Mouse (Mus musculus): Measurements from ENCODE around the gene Wbp2. TPM values are rescaled to one million over a fixed set of nuclear protein-coding genes. Genes with fewer than 3 reads are reported as not detected.

Wbp2 gene
- total RNA-seq, 2 experiments from 2014 or later, result 163 to 187 TPM

DNA sequence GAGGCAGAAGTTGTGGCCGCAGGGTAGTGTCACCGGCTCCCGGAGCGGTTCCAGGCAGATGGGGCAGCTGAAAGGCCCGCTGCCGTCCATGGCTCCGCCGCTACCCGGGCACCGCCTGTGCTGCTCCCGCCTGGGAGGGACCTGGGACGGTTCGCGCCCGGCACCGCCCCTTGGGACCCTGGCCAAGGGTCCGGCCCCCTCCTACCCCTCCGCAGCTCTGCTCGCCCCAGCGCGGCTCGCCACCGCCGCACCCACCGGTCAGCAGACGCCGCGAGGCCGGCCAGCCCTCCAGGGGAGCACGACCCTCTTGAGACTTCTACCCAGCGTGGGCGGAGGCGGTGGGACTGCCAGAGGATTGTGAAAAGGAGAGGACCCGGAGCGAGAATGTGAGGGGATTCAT is 23.3 kb upstream of the Wbp2 start:
- peak; percentile 67 to 80 for DNase-seq (ENCODE audit: low spot score in 2 of 2)

DNA sequence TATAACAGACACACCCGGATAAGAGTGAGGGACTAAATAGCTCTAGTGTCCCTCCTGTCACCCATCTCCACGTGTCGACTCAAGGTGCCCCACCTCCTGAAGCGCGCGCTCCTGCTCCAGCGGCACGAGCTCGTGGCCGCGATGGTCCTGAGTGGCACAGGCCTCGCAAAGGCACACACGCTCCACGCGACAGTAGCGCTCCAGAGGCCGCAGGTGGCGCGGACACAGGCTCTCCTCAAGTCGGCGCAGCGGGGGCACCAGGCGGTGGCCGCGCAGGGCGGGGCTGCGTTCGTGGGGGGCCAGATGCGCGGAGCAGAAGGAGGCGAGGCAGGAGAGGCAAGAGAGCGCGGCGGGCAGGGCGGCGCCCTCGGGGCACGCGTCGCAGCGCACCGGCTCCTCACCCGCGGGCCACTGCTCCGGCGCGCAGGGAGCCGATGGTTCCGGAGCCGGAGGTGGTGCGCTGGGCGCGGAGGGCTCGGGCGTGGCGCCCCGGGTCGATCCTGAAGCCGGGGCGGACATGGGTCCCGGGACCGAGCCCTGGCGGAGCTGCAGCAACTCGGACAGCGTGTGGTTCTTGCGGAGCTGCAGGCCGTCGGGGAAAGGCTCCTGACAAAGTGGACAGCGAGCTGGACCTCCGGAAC is 22.8 kb upstream of the Wbp2 start:
- DNase-seq (ENCODE audit: low spot score in 2 of 2), result peak in 1 of 2 experiments; percentile 49

DNA sequence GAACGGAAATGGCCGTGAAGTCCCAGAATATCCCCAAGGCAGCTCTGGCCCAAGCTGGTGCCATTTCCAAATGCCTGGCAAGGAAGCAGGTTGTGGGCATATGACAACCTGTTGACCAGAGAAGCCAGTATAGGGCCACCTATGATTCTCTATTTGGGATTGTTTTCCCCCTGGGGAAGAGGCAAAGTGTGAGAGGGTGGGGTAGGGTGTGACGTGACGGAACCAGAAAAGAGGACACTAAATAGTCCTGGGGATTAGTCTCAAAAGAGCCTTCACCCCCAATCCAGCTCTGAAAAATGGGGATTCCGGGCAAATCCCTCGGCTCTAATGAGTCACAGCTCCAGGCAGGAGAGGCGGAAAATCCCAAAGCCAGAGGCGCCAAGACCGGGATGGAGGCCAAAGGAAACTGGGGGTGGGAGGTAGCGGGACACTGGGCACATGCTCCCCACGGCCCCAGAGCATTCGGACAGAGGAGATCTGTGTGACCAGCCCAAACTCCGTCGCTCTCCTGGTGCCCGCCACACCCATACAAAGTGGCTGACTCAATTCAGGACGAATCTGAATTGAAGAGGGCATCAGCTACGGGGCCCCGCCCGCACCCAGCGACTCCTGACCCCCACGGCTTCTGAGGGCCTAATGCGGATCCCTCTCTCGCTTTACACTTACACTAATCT is 21.8 kb upstream of the Wbp2 start:
- peak in 1 of 2 experiments; percentile 41 for DNase-seq (ENCODE audit: low spot score in 2 of 2)

DNA sequence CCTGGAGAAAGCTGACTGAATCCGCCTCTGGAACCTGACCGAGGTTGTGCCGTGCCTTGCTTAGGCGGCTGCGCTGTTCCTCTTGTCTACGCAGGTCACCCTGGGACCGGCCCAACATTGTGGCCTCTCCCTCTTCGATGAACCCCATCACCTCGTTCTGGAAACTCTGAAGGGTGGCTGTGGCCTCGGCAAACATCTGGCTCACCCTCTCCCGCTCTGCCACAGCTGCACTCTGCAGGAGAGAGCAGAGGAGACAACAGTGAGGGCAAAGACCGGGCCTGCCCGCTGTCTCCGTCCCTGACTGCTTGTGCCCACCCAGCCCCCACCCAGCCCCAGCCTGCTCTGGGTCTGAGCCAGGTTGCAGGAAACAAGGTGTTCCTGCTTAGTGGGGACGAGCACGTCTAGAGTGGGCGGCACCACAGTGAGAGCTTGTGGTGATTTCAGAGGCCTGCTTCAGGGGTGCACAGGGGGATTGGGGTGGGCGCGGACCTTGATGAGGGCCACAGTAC is 21.0 kb upstream of the Wbp2 start:
- no peak for DNase-seq (ENCODE audit: low spot score in 2 of 2)

DNA sequence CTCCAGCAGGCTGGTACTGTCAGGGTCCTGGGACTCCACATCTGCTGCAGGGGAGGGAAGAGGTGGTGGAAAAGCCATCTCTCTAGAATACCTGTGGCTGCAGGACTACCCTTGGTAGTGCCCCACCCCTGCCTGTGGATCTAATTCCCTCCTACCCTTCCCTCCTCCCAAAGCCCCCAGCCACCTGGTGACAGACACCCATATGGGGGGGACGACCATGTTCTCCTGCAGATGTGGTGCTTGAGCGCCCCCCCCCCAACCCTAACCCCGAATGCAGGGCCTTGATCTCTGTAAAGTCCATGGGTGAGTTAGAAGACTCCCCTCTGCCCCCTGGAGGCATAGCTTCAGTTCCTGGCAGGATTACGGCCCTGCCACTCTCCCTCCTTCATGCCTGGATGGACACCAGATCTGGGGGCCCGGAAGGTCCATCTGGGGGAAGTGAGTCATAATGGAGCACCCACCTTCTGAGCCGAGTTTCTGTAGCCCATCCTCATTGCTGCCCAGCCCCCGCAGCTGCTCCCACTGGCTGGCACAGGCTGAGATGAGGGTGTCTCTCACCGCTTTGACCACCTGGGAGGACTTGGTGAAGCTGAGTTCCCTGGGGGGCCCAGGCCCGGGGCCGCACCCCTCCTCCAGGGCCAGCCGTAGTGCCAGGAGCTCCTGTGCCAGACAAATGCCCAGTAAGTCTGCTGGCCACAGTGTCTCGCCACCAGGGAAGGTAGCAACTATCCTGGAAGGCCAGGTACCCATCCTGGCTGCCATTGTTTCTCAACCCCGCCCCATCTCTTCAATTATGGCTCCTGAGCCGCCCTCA is 20.4 kb upstream of the Wbp2 start:
- DNase-seq (ENCODE audit: low spot score in 2 of 2), result no peak

DNA sequence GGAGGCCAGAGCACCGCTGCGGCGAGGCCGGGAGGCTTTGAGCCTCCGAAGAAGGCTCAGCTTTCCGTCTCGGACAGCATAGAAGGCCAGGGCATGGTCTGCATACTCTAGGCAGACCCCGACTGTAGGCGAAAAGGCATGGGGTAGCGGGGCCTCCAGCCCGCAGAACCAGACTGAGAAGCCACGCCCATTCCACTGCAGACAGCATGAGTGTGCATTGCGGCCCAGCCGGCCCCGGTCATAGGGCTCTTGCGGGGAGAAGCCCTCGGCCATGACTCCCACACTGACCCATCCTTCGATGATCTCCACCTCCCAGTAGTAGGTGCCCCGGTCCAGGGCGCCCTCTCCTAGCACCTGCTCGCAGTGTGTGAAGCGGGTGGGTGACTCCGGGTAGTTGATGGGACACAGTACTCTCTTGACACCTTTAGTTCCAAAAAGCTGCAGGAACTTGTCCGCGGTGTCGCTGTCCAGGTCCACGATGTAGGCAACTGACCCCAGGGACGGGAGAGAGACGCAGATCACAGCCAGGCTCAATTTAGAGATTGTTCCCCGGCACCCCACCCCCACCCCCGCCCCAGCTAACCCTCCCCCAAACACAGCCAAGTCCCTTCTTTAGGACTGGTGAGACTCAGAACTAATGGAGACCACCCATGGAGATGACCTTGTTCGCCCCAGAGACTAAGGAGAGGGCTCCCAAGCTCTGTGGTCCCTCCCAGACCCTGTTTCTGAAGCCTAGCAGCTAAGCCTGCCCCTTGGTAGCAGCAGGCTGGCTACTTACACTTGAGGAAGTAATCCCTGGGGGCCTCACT is 19.6 kb upstream of the Wbp2 start:
- DNase-seq (ENCODE audit: low spot score in 2 of 2), result no peak

DNA sequence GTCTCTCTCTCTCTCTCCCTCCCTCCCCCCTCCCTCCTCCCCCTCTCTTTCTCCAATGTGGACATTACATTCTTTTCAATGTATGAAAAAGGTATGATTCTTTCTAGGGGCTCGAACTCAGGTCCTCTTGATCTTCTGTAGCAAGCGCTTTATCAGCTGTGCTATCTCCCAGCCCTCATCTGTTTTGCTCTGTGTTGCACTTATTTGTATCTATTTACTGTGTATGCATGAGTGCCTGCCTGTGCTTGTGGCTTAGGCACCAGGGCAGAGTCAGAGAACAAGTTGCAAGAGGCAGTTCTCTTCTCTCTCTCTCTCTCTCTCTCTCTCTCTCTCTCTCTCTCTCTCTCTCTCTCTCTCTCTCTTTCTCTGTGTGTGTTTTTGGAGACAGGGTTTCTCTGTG is 18.3 kb upstream of the Wbp2 start:
- DNase-seq (ENCODE audit: low spot score in 2 of 2), result no peak

DNA sequence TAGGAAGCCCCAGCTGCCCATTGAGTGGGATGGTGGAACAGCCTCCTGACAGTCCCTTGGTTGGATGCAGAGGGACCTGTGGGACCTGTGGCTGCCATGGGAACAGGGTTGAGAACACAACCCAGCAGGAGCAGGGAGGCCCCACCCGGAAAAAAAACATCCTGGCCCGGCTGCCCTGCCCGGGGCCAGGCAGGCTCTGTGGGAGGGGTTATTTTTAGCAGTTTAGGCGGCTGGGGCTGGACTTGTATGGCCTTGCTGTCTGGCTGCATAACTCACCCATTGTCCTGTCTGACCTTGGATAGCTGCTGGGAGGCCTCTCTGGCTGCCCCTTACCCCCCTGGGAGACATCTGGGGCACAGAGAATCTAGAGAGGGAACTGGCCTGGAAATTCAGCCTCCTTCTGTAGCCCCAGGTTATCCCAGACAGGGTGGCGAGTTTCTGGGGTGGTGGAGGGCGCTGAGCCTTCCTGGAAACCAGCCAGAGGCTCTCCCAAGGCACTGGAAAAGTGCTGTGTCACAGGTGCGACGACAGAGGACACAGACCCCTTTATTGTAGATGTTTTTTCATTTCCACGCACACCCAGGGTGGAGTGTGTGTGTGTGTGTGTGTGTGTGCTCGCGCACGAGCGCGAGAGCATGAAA is 17.3 kb upstream of the Wbp2 start:
- peak in 1 of 2 experiments; percentile 48 for DNase-seq (ENCODE audit: low spot score in 2 of 2)

DNA sequence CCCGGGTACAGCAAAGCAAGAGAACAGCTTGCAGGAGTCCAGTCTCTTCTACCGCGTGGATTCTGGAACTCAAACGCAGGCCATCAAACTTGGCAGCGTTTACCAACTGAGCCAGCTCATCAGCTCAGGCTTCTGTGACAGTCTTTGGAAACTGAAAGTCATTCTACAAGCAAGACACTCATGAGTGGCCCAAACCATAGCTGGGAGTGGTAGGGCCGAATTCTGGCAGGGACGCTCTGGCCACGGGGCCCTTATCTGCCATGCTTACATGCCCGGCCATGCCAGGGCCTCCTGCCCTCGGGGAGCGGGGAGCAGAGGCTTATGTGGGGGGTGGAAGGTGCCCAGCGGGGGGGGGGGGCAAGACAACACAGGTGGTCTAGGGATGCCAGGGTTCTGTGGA is 16.8 kb upstream of the Wbp2 start:
- DNase-seq (ENCODE audit: low spot score in 2 of 2), result no peak

DNA sequence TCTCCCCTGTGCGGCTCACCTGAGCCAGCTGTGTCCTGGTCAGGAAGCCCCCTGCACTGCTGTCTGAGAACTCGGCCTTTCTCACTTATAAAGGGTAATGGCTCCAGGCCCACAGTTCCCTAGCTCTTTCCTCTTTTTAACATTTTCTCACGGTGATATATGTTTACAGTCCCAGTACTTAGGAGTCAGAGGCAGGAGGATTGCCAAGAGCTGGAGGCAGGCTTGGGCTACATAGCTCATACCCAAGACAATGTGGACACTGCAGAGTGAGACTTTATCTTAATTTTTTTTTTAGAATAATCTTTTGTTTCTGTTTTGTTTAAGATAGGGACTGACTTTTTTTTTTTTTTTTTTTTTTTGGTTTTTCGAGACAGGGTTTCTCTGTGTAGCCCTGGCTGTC is 15.7 kb upstream of the Wbp2 start:
- DNase-seq (ENCODE audit: low spot score in 2 of 2), result no peak

DNA sequence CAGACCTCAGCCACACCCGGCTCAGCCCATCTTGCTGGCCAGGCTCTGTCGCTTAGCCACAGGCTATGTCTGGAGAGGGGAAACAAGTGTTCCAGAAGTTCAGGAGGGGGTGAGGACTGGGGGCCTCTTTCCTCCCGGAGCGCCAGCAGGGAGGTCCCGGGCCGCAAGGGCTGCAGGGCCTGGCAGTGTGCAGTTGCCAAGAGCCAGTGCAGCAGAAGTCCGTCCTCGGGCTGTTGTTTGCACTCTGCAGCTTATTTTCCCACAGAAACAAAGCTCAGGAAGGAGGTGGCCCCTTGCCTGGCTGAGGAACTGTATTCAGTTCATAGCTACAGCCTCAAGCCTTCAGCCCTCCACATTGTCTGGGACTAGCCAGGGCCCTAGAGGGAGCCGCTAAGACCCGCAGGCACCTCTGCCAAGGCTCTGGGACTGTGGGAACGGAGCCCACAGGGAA is 15.2 kb upstream of the Wbp2 start:
- DNase-seq (ENCODE audit: low spot score in 2 of 2), result no peak

DNA sequence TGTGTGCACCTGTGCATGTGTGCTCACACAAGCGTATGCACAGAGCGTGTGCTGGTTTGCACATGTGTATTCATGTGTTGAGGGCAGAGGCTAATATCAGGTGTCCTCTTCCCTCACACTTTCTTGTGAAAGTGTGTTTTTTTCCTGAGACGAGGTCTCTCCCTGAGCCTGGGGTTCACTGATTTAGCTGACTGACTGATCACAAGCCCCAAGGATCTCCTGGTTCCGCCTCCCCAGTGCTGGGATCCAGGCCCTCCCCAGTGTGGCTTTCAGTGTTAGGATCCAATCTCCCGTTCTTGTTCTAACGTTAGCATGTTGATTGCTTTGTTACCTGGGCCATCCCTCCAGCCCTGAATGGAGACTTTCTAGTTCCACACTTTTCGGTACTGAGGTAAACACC is 14.0 kb upstream of the Wbp2 start:
- DNase-seq (ENCODE audit: low spot score in 2 of 2), result no peak

DNA sequence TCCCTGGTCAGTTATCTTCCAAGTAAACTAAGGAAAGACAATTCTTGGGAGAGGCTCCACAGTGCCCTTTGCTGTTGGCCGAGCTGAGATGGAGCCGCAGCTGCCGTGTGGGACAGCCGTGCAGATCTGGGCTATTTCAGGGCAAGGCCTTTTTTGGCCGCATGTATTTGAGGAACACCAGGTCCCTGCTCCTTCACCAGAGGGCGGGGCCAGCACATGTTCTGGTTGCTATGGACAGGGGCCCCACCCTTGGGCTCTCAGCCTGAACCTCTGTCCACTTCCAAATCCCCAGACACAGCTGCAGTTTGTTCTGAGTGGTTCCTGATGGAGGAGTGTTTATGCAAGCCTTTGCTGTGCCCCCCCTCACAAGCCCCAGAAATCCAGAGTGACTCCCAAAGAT is 13.6 kb upstream of the Wbp2 start:
- no peak for DNase-seq (ENCODE audit: low spot score in 2 of 2)

DNA sequence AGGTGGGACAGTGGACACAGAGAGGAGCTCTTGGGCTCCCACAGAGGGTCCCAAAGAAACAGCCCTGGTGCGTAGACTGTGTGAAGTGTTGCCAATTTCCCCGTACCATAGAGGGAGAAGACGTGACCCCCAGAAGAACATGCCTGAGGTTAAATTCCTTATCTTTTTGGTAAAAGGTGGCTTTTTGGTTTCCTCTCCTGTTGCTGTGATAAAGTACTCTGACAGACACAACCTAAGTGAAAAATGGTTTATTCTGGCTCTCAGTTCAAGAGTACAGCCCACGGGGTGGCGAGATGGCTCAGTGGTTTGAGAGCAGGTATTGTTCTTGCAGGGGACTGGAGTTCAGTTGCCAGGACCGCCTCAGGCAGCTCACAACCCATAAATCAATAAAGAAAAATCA is 12.7 kb upstream of the Wbp2 start:
- no peak for DNase-seq (ENCODE audit: low spot score in 2 of 2)

DNA sequence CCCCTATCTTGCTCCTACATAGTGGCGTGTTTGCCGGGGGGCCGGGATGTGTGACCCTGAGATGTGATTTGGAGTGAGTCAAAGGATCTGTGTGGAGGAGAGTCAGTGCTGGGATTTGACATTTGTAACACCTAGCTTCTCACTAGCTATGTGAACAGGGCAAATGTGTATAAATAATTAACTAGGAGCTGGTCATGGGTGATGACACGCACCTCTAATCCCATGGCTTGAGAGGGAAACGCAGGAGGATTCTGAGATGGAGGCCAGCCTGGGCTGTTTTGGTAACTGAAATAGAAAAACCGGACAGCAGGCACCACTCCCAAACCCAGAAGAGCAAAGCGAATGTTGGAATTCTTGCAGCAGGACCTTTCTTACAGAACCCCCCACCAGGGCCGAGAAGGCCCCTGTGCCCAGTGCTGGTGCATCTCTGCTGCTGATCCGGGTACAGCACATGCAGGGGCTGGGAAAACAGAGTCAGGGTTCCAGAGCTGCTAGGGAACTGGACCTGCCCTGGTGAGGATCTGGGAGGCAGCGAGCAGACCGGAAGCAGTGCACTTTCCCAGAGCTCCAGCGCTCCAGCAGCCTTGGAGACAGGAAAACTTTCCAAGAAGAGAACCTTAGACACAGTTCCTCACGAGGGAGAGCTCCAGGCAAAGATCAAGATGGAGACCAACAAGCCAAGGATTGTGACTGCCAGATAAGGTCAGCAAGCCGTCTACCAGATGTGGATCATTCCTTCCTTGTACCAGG is 12.1 kb upstream of the Wbp2 start:
- DNase-seq (ENCODE audit: low spot score in 2 of 2), result no peak

DNA sequence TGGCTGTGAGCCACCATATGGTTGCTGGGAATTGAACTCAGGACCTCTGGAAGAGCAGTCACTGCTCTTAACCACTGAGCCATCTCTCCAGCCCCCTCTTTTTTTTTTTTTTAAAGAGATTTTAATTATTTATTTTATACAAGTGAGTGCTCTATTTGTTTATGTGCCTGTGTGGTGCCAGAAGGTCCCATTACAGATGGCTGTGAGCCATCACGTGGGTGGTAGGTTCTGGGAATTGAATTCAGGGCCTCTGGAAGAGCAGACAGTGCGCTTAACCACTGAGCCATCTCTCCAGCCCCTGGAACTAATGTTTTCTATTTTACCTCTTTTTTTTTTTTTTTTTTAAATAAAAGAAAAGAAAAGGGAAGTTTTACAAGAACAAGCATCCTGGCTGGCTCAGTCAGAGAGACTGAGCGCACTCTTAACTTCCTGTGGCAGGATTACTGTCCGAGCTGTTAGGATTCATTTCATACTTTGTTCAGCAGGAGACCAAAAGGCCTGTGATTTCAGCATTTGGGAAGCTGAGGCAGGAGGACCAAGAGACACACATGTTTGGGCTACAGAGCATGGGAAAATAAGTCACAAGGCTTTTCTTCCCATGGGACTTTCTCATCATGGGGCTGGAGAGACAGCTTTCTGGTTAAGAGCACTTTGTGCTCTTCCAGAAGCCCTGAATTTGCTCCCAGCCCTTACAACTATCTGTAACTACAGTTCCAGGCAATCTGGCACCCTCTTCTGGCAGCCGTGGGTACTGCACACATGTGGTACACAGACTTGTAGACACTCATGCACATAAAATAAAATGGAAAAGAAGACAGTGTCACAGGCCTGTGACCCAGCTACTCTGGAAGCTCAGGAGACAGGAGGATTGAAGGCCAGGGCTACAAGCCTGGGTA is 9.7 kb upstream of the Wbp2 start:
- DNase-seq (ENCODE audit: low spot score in 2 of 2), result no peak

DNA sequence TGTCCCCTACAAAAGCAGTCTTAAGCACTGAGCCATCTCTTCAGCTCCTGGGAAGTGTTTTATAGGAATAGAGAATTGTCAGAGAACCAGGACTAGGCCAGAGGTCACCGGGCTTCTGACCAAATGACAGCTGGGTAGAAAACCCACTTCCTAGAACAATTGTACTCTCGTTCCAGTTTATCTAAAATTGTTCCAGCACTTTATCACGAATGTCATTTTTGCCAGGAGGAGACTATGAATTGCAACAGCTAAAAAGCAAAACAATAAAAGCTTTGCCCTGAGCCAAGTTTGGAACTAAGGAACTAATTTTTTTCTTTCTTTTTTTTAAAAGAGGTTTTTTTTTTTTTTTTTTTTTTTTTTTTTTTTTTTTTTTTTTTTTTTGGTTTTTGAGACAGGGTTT is 8.8 kb upstream of the Wbp2 start:
- DNase-seq (ENCODE audit: low spot score in 2 of 2), result peak; percentile 40 to 47

DNA sequence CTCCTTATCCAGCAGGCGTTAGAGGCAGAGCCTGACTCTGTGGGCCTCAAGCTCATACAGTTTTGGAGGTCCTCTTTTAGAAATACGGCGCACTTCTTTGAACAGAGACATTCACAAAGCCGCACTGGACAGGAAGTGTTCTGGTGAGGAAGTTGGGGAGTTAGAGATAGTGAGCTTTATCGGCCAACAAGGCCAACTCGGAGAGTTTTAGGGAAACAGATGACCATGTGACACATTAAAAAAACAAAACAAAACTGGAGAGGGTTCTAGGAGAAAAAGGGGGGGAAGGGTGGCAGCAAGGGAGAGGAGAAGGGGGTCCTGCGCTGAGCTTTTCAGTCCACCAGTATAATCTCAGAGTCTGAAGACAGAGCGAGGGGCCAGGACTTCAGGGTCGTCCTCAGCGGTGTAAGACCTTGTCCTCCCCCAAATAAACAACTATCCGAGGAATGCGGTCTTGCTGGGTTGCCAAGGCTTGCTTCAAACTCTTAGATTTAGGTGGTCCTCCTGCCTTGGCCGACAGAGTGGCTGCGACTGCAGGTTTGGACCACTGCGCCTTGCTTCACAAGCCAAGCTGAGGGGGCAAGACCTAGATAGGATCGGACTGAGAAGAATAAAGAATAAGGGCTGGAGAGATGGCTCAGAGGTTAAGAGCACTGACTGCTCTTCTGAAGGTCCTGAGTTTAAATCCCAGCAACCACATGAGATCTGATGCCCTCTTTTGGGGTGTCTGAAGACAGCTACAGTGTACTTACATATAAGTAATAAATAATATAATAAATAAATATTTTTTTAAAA is 7.2 kb upstream of the Wbp2 start:
- DNase-seq (ENCODE audit: low spot score in 2 of 2), result peak in 1 of 2 experiments; percentile 25

Data from adrenal gland, adult 18-20 months (tissue).